Mouse (Mus musculus): ENCODE measurements at regions not wholly inside any gene's neighbourhood (a gene's known extent, or its start where the extent isn't known, plus 50 kb on each side); places are given as distances from the start of the nearest gene placed in this dataset.

DNA sequence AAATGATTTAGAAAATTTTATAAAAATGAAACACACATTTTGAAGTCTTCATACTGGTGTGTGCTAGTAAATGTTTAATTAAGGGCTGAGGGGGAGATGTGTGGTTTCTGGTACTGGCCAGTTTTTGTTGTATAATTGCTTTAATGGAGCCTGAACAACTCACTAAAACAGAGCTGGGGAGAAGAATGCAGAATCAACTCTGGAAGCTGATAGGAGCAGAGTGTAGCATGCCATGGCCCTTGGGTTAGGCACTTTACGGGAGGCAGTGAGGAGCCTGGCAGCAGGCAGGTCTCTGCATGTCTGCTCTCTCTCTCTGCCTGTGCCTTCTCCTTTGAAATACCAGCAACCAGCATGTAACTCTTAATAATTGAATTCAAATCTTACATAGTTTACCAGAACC is 104.9 kb downstream of the Tmem30b start:
- TF ChIP-seq MYOG (IDR thresholded peaks at IDR 0.05; ENCODE audit: control insufficient read depth, extremely low read depth, insufficient read length) (no peak), MYOD1 (IDR thresholded peaks at IDR 0.05; ENCODE audit: control insufficient read depth, insufficient read length, low read depth) (no peak)

Measured in C2C12 (cell line).